Mouse (Mus musculus): ENCODE data around the gene Mutyh.

- TF ChIP-seq POLR2A (IDR thresholded peaks at IDR 0.05; ENCODE audit: control insufficient read depth, extremely low read depth, insufficient read depth, low read length, poor library complexity) (no peak), CTCF (IDR thresholded peaks at IDR 0.05; ENCODE audit: borderline replicate concordance, control insufficient read depth, extremely low read depth, insufficient read depth, low read length, poor library complexity) (no peak)
Measured at GRCm38 (mm10) chr4:116788956-116789355, 18.6 kb upstream of the Mutyh start.

Data from thymus, adult 2 months (tissue).